Mouse (Mus musculus) C2C12 (cell line): ENCODE results near the gene Ifi35.

Experiments used
- CEBPB ChIP-seq: IDR thresholded peaks from one replicate; pipeline ENCODE4 v1.6.1; 2011; ENCODE audit warnings: low read depth, mild to moderate bottlenecking, control low read depth, moderate library complexity
- CTCF ChIP-seq: IDR thresholded peaks from one replicate; pipeline ENCODE4 v1.5.1; 2011; ENCODE audit not compliant: control insufficient read depth, insufficient read depth, insufficient read length
- FOSL1 ChIP-seq: IDR thresholded peaks from one replicate; pipeline ENCODE4 v1.8.0; 2011; ENCODE audit warnings: mild to moderate bottlenecking, low read length; ENCODE audit not compliant: poor library complexity, insufficient read depth, severe bottlenecking
- MAX ChIP-seq: IDR thresholded peaks from one replicate; pipeline ENCODE4 v1.6.1; 2011; ENCODE audit warnings: mild to moderate bottlenecking, control low read depth
- MYOD1 ChIP-seq: IDR thresholded peaks from one replicate; pipeline ENCODE4 v1.6.1; 2011; ENCODE audit warnings: low read depth; ENCODE audit not compliant: control insufficient read depth, insufficient read length
- MYOG ChIP-seq: IDR thresholded peaks from one replicate; pipeline ENCODE4 v1.6.1; 2011; ENCODE audit not compliant: control insufficient read depth, insufficient read length; ENCODE audit errors: extremely low read depth
- USF1 ChIP-seq: IDR thresholded peaks from one replicate; pipeline ENCODE4 v1.6.1; 2011; ENCODE audit warnings: low read depth, mild to moderate bottlenecking, control low read depth, moderate library complexity

GRCm38 (mm10) chr11:101448899-101449298 lies 692 bp downstream of the Ifi35 start:
- TF ChIP-seq USF1: no peak
- no peak for TF ChIP-seq CTCF
- TF ChIP-seq MAX: no peak
- TF ChIP-seq CEBPB: no peak
- TF ChIP-seq MYOD1: no peak
- TF ChIP-seq FOSL1: no peak
- no peak for TF ChIP-seq MYOG
